Mouse (Mus musculus) midbrain, embryonic 11.5 days (tissue): Measurements from ENCODE around the gene Abl2. TPM values are rescaled to one million over a fixed set of nuclear protein-coding genes. Genes with fewer than 3 reads are reported as not detected.

Experiments
- ATAC-seq: fragments of 200-750 bp; cut with Nextera tagmentation; 2 replicates; pipeline ENCODE4 v1.8.0; 2017; ENCODE audit warnings: moderate TSS enrichment, moderate library complexity; ENCODE audit not compliant: low FRiP score
- DNase-seq: peaks from one replicate; pipeline ENCODE4 v3.0.0; 2015; ENCODE audit warnings: low spot score; ENCODE audit errors: missing footprints
- H3K27ac ChIP-seq: fragments of 300-500 bp; sonication (generic); 2 replicates; pipeline ENCODE4 v1.5.1; 2014; ENCODE audit warnings: low read depth, low read length
- H3K27me3 ChIP-seq: fragments of 300-500 bp; sonication (generic); 2 replicates; pipeline ENCODE4 v1.6.1; 2014; ENCODE audit warnings: mild to moderate bottlenecking, low read length, moderate library complexity, mixed read lengths; ENCODE audit not compliant: control insufficient read depth, insufficient read depth
- H3K36me3 ChIP-seq: fragments of 300-500 bp; sonication (generic); 2 replicates; pipeline ENCODE4 v1.6.1; 2014; ENCODE audit warnings: mild to moderate bottlenecking, low read length, moderate library complexity, mixed read lengths; ENCODE audit not compliant: control insufficient read depth, insufficient read depth
- H3K4me1 ChIP-seq: fragments of 300-500 bp; sonication (generic); 2 replicates; pipeline ENCODE4 v1.6.1; 2014; ENCODE audit warnings: low read length; ENCODE audit not compliant: control insufficient read depth, insufficient read depth
- H3K4me2 ChIP-seq: fragments of 300-500 bp; sonication (generic); 2 replicates; pipeline ENCODE4 v1.6.1; 2014; ENCODE audit warnings: mild to moderate bottlenecking, moderate library complexity
- H3K4me3 ChIP-seq: fragments of 300-500 bp; sonication (generic); 2 replicates; pipeline ENCODE4 v1.5.1; 2014; ENCODE audit warnings: low read depth, low read length
- H3K9ac ChIP-seq: fragments of 300-500 bp; sonication (generic); 2 replicates; pipeline ENCODE4 v1.6.1; 2014; ENCODE audit warnings: low read length
- H3K9me3 ChIP-seq: fragments of 300-500 bp; sonication (generic); 2 replicates; pipeline ENCODE4 v1.6.1; 2016; ENCODE audit warnings: low read length; ENCODE audit not compliant: control insufficient read depth
- WGBS: fragments of 180-500 bp; shearing (Covaris S2); extraction: QIAGEN DNeasy Blood & Tissue Kit; methylation state at CpG from one replicate; pipeline ENCODE4 v1.1.7; 2014; 5-methylcytosine and 5-hydroxymethylcytosine counted together
- polyA plus RNA-seq: library from polyadenylated mRNA; unstranded; fragments of >200 nt; fragmentation: Nextera tagmentation; extraction: Ambion mirVana; gene quantifications from 2 replicates; pipeline ENCODE4 v1.2.1, GENCODE M21; 2014

The Abl2 gene
- polyA plus RNA-seq, 1 experiment from 2014 or later, result 4.9 TPM

GRCm38 (mm10) chr1:156537701-156538100 lies 20.9 kb upstream of the Abl2 start:
- no peaks in the 10 kb centered on the region for H3K27me3 ChIP-seq
- H3K27ac ChIP-seq, result no peak overlapping the region
- no peak overlapping the region for H3K4me2 ChIP-seq
- H3K9ac ChIP-seq, result no peak overlapping the region
- H3K9me3 ChIP-seq, result no peaks in the 10 kb centered on the region
- no peak overlapping the region for H3K4me3 ChIP-seq
- no peak for DNase-seq
- no peak for ATAC-seq
- H3K36me3 ChIP-seq, result no peaks in the 10 kb centered on the region
- WGBS, result 89% methylated on average over 6 of the region's 6 CpGs
- H3K4me1 ChIP-seq, result no peaks in the 10 kb centered on the region

DNA sequence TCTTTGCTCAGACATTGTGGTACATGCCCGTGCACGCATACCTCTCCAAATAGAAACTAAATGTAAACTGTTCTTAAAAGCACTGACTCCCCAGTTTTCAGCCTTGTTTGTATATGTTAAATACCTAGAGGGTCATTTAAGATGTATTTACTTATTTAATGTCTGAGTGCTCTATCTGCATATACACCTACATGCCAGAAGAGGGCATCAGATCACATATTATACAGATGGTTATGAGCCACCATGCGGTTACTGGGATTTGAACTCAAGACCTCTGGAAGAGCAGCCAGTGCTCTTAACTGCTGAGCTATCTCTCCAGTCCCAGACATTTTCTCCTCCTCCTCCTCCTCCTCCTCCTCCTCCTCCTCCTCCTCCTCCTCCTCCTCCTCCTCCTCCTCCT lies 20.2 kb upstream of the Abl2 start:
- Histone ChIP-seq H3K4me3 (no peak overlapping the region), H3K4me1 (no peaks in the 10 kb centered on the region), H3K9ac (no peak overlapping the region), H3K36me3 (no peaks in the 10 kb centered on the region), H3K4me2 (no peak overlapping the region), H3K9me3 (no peaks in the 10 kb centered on the region), H3K27me3 (no peaks in the 10 kb centered on the region), H3K27ac (no peak overlapping the region)
- no peak for DNase-seq
- ATAC-seq, result no peak
- WGBS, result 82% methylated on average over 3 of the region's 3 CpGs

DNA sequence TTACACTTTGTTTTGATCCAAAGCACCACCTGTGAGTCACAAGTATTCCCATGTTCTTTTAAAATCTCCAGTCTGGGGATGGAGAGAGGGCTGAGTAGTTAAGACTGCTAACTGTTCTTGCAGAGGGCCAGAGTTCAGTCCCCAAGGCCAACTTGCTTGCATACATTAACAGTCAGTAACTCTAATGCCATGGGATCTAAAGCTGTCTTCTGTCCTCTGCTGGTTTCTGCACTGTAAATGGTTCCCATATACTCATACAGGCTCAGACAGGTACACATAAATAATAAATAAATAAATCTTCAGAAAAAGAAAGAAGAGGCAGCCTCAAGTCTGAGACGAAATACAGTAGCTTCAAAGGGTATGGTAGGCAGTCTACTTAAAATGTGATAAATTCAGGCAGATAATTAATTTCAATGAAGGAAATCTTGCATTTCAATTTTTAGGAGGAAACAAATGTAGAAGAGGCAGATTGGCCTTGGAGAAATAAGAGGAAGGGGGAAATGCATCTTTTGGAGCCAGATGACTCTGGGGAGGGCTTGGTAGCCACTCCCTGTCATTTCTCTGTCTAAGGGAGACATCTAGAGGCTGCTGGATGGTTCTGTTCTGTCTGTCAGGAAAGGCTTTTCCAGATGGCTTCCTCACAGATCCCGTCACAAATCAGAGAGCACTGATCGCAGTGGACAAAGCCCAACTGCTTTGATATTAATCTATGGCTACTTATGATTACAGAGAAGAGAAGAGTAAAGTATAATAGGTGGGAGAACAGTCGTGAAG lies 18.6 kb upstream of the Abl2 start:
- Histone ChIP-seq H3K4me3 (no peak overlapping the region), H3K9ac (no peak overlapping the region), H3K9me3 (no peaks in the 10 kb centered on the region), H3K27ac (no peak overlapping the region), H3K4me1 (no peaks in the 10 kb centered on the region), H3K36me3 (no peaks in the 10 kb centered on the region), H3K27me3 (no peaks in the 10 kb centered on the region), H3K4me2 (no peak overlapping the region)
- DNase-seq, result no peak
- WGBS, result 44% methylated on average over 4 of the region's 4 CpGs
- ATAC-seq, result no peak

- no peaks in the 10 kb centered on the region for H3K36me3 ChIP-seq
- H3K9ac ChIP-seq, result no peak overlapping the region
- no peaks in the 10 kb centered on the region for H3K9me3 ChIP-seq
- no peak for DNase-seq
- H3K4me2 ChIP-seq, result no peak overlapping the region
- no peak overlapping the region for H3K4me3 ChIP-seq
- H3K4me1 ChIP-seq, result no peaks in the 10 kb centered on the region
- H3K27ac ChIP-seq, result no peak overlapping the region
- WGBS, result 40% methylated on average over 12 of the region's 12 CpGs
- H3K27me3 ChIP-seq, result no peaks in the 10 kb centered on the region
- ATAC-seq, result no peak
Observed at GRCm38 (mm10) chr1:156543999-156544398, 14.6 kb upstream of the Abl2 start.

- H3K4me1 ChIP-seq, result 0 out of 2 replicates have a peak, but pooled peaks cover 2% of the 10 kb centered on the region
- under 1% methylated on average over 59 of the region's 66 CpGs for WGBS
- peak overlapping the region; percentile 98 for H3K9ac ChIP-seq
- no peaks in the 10 kb centered on the region for H3K9me3 ChIP-seq
- H3K27ac ChIP-seq, result peak overlapping the region; percentile 82
- H3K4me3 ChIP-seq, result peak overlapping the region; percentile 94
- no peaks in the 10 kb centered on the region for H3K27me3 ChIP-seq
- ATAC-seq (peak; percentile 75), DNase-seq (peak; percentile 97)
- no peaks in the 10 kb centered on the region for H3K36me3 ChIP-seq
- peak overlapping the region; percentile 66 for H3K4me2 ChIP-seq
Observed at GRCm38 (mm10) chr1:156558950-156559640, 509 bp downstream of the Abl2 start.

DNA sequence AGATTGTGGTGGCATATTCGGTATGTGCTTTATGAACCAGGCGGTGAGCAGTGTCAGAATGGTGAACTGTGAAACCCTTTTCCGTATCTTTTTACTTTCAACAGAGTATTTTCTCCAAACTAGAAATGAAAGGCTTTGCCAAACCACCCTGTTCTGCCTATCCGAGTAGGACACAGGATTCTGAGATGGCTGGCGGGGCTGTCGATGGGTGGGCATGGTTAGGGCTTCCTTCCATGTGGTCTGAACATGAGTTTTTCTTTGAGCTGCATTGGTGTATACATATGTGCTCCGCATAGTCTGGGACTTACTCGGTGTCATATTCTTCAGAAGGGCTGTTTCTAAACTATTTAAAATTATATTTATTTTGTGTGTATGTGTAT lies 1.0 kb downstream of the Abl2 start:
- ATAC-seq (no peak), DNase-seq (no peak)
- Histone ChIP-seq H3K27ac (no peak overlapping the region), H3K36me3 (no peaks in the 10 kb centered on the region), H3K4me3 (peak overlapping the region; percentile 94), H3K4me2 (peak overlapping the region; percentile 66), H3K4me1 (0 out of 2 replicates have a peak, but pooled peaks cover 2% of the 10 kb centered on the region), H3K27me3 (no peaks in the 10 kb centered on the region), H3K9ac (peak overlapping the region; percentile 98), H3K9me3 (no peaks in the 10 kb centered on the region)
- WGBS, result 18% methylated on average over 8 of the region's 8 CpGs

DNA sequence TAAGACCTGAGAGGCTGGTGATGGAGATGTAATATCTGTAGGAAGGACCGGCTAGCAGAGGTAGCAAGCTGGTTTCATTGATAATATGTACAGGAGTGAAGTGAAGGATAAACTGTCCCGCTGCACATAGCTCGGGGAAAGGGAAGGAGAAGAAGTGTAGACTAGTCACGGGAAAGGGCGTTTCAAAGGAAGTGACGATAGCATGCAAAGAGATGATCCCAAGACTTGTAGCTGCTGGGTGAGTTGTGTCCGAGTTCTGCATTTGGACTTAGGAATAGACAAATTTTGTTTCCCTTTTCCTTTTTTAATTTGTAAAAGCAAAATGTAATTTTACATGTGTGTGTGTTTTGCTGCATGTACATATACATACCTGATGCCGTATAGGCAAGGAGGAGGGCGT lies 1.9 kb downstream of the Abl2 start:
- H3K36me3 ChIP-seq, result no peaks in the 10 kb centered on the region
- no peak for ATAC-seq
- H3K27ac ChIP-seq, result no peak overlapping the region
- no peak overlapping the region for H3K9ac ChIP-seq
- no peak overlapping the region for H3K4me2 ChIP-seq
- no peaks in the 10 kb centered on the region for H3K9me3 ChIP-seq
- H3K27me3 ChIP-seq, result no peaks in the 10 kb centered on the region
- 91% methylated on average over 9 of the region's 9 CpGs for WGBS
- no peak for DNase-seq
- 0 out of 2 replicates have a peak, but pooled peaks cover 2% of the 10 kb centered on the region for H3K4me1 ChIP-seq
- H3K4me3 ChIP-seq, result no peak overlapping the region

DNA sequence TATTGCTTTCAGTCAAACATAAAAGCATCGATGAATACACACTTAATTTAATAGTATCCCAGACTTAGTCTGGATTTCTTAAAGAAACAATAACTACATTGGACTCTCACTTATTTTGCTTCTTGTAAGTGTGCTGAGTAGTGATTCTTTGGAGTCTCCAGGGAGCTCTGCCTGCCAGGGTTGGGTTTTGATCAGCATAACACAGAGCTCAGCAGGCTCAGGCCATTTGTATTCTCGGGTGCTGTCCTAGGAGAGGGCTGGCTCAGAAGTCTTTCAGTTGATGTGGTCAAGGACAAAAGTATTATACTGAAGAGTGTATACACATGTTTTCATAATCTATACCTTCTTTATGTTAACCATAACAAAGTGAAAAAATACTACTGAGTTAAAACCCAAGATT lies 6.7 kb downstream of the Abl2 start:
- DNase-seq (no peak), ATAC-seq (no peak)
- Histone ChIP-seq H3K36me3 (no peaks in the 10 kb centered on the region), H3K4me2 (no peak overlapping the region), H3K4me3 (no peak overlapping the region), H3K27me3 (no peaks in the 10 kb centered on the region), H3K4me1 (no peaks in the 10 kb centered on the region), H3K9ac (no peak overlapping the region), H3K9me3 (no peaks in the 10 kb centered on the region), H3K27ac (no peak overlapping the region)
- WGBS, result 65% methylated on average over 2 of the region's 2 CpGs

DNA sequence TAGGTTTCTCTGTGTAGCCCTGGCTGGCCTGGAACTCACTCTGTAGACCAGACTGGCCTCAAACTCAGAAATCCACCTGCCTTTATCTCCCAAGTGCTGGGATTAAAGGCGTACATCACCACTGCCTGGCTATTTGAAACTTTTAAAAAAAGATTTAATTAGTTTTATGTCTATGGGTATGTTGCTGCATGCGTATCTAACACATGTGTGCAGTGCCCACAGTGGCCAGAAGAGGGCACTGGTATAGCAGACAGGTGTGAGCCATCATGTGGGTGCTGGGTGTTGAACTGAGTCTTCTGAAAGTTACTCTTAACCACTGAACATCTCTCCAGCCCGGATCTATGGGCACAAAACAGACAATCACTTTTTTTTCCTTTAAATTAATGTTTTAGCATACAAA lies 7.5 kb downstream of the Abl2 start:
- Histone ChIP-seq H3K9me3 (no peaks in the 10 kb centered on the region), H3K4me2 (no peak overlapping the region), H3K36me3 (no peaks in the 10 kb centered on the region), H3K4me3 (no peak overlapping the region), H3K9ac (no peak overlapping the region), H3K27ac (no peak overlapping the region), H3K27me3 (no peaks in the 10 kb centered on the region), H3K4me1 (no peaks in the 10 kb centered on the region)
- 98% methylated on average over 3 of the region's 3 CpGs for WGBS
- ATAC-seq (no peak), DNase-seq (no peak)
